Mouse (Mus musculus): ENCODE measurements at regions not wholly inside any gene's neighbourhood (a gene's known extent, or its start where the extent isn't known, plus 50 kb on each side); places are given as distances from the start of the nearest gene placed in this dataset.
A peak's percentile ranks its signal among the peaks of the same experiment; 100 is the strongest.

DNA sequence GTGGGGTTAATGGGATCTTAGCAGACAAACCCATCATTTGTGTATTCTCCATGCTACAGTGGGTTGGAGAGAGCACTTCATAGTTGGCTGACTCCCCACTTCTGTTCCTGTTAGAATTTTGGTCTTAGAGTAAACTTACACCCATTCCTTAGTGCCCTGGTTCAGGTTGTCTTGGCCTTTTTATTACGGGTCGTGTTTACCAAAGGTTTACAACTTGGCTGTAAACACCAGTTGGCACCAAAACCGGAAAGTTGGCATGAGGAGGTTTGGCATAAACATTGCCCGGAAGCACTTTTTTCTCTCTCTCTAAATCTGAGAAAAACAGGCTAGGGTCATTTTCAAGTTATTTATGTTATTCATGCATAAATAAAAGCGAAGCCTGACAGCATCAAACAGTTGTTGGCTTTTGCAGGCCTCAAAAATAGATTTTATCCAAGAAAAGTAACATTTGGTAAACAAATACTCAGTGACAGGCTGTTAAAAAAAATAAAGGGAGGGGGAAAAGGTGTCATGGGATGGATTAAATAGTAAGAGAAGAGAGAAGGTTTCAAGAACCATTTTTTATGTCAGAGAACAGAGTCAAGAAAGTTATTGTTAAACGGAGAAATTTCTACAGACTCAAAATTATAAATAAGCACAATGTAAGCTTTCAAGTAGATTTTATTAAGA lies 148.0 kb upstream of the Klf6 start:
- Histone ChIP-seq H3K9ac (ENCODE audit: low read depth, low read length) (no peak overlapping the region), H3K4me3 (ENCODE audit: low read length) (no peak overlapping the region), H3K27me3 (ENCODE audit: control insufficient read depth, insufficient read depth, low read length) (no peaks in the 10 kb centered on the region), H3K27ac (ENCODE audit: low read depth, low read length) (no peak overlapping the region), H3K9me3 (ENCODE audit: control insufficient read depth, low read length) (no peaks in the 10 kb centered on the region), H3K4me2 (replicated peaks; ENCODE audit: low read depth, low read length) (no peak overlapping the region), H3K36me3 (ENCODE audit: control insufficient read depth, insufficient read depth, low read length) (no peaks in the 10 kb centered on the region), H3K4me1 (ENCODE audit: control insufficient read depth, insufficient read depth, low read length) (no peaks in the 10 kb centered on the region; the same call in 1 of the 2 replicates)
- 22% methylated on average over 6 of the region's 6 CpGs for WGBS
- peak; percentile 77 for ATAC-seq (ENCODE audit: low FRiP score, low TSS enrichment)

DNA sequence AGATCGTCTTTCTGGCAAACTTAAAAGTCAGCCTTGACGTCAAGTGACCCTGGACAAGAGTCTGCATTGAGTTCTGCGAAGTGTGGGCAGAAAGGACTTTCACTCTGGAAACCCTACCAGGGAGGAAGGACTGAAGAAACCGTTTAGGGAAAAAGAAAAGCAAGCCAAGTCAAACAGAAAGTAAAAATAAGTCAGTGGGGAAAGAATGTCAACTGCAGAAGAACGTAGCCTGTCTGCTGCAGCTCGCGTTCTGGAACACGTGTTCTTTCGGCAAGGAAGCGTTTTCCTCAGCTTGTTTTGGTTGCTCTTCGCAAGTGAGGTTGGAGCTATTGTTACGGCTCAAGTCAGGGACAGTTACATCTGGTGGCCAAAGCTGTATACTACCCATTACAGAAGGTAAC lies 147.1 kb upstream of the Klf6 start:
- H3K4me1 ChIP-seq (ENCODE audit: control insufficient read depth, insufficient read depth, low read length), result no peaks in the 10 kb centered on the region; the same call in 1 of the 2 replicates
- H3K27ac ChIP-seq (ENCODE audit: low read depth, low read length), result no peak overlapping the region
- ATAC-seq (ENCODE audit: low FRiP score, low TSS enrichment), result peak; percentile 69; the same call in 1 of the 2 replicates
- WGBS, result 32% methylated on average over 12 of the region's 12 CpGs
- no peak overlapping the region for H3K4me3 ChIP-seq (ENCODE audit: low read length)
- no peaks in the 10 kb centered on the region for H3K9me3 ChIP-seq (ENCODE audit: control insufficient read depth, low read length)
- peak overlapping the region; percentile 28; the same call in 1 of the 2 replicates for H3K9ac ChIP-seq (ENCODE audit: low read depth, low read length)
- H3K27me3 ChIP-seq (ENCODE audit: control insufficient read depth, insufficient read depth, low read length), result no peaks in the 10 kb centered on the region
- peak overlapping the region; percentile 21 for H3K4me2 ChIP-seq (replicated peaks; ENCODE audit: low read depth, low read length)
- H3K36me3 ChIP-seq (ENCODE audit: control insufficient read depth, insufficient read depth, low read length), result no peaks in the 10 kb centered on the region

DNA sequence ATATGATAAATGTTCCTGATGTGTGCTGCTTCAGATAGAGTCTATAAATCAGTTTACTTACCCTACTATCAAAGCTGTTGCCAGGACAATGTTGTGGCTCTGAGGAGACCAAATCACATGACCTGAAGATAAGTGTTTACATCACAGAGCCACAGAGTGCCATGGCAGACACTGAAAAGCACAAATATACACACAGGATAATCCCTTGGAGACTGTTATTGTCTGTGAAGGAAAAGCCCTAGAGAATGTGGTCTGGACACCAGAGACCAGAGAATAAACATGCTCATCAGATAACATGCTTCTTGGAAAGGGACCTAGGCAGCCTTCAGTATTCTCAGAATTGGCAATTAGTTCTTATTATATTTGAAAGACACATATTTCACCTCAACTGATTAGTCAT lies 146.5 kb upstream of the Klf6 start:
- Histone ChIP-seq H3K9ac (ENCODE audit: low read depth, low read length) (no peak overlapping the region), H3K9me3 (ENCODE audit: control insufficient read depth, low read length) (no peaks in the 10 kb centered on the region), H3K27me3 (ENCODE audit: control insufficient read depth, insufficient read depth, low read length) (no peaks in the 10 kb centered on the region), H3K4me2 (replicated peaks; ENCODE audit: low read depth, low read length) (peak overlapping the region; percentile 21), H3K4me3 (ENCODE audit: low read length) (no peak overlapping the region), H3K27ac (ENCODE audit: low read depth, low read length) (no peak overlapping the region), H3K36me3 (ENCODE audit: control insufficient read depth, insufficient read depth, low read length) (no peaks in the 10 kb centered on the region), H3K4me1 (ENCODE audit: control insufficient read depth, insufficient read depth, low read length) (no peaks in the 10 kb centered on the region; the same call in 1 of the 2 replicates)
- 0 out of 2 replicates have a peak, but pooled peaks have one; percentile 51 for ATAC-seq (ENCODE audit: low FRiP score, low TSS enrichment)

DNA sequence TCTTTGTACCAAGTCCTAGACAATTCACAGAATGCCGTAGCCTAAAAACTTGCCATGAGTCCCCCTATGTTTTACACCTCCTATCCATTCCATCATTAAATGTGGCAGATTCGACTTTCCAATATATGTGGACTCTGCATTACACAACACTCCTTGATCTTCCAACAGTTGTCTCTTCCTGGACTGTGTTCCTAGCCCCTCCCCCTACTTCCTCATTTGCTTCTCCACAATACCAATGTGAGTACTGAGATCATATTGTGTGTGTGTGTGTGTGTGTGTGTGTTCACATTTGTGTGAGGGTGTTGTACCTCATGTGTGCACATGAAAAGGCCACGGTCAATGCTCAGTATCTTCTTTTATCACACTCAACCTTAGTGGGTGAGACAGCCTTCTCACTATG lies 144.5 kb upstream of the Klf6 start:
- Histone ChIP-seq H3K36me3 (ENCODE audit: control insufficient read depth, insufficient read depth, low read length) (no peaks in the 10 kb centered on the region), H3K9me3 (ENCODE audit: control insufficient read depth, low read length) (no peaks in the 10 kb centered on the region), H3K27me3 (ENCODE audit: control insufficient read depth, insufficient read depth, low read length) (no peaks in the 10 kb centered on the region), H3K4me1 (ENCODE audit: control insufficient read depth, insufficient read depth, low read length) (no peaks in the 10 kb centered on the region; the same call in 1 of the 2 replicates), H3K9ac (ENCODE audit: low read depth, low read length) (no peak overlapping the region), H3K27ac (ENCODE audit: low read depth, low read length) (no peak overlapping the region), H3K4me3 (ENCODE audit: low read length) (no peak overlapping the region), H3K4me2 (replicated peaks; ENCODE audit: low read depth, low read length) (no peak overlapping the region)
- 92% methylated on average over 3 of the region's 3 CpGs for WGBS
- ATAC-seq (ENCODE audit: low FRiP score, low TSS enrichment), result no peak

DNA sequence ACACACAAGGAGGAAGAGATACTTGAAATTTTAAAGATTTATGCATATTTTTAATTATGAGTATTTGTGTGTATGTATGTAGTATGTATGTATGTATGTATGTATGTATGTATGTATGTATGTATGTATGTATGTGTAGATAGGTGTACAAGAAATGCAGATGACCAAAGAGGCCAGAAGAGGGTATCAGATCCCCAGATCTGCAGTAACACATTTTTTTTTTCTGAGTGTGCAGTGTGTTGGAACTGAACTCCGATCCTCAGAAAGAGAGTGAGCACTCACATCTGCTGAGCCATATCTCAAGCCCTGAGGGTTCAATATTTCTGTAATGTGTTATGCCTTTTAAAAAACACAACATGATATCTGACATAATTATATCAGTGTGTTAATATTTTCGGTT lies 138.0 kb upstream of the Klf6 start:
- 89% methylated on average over 2 of the region's 2 CpGs for WGBS
- no peak overlapping the region for H3K27ac ChIP-seq (ENCODE audit: low read depth, low read length)
- no peaks in the 10 kb centered on the region for H3K4me1 ChIP-seq (ENCODE audit: control insufficient read depth, insufficient read depth, low read length)
- H3K36me3 ChIP-seq (ENCODE audit: control insufficient read depth, insufficient read depth, low read length), result no peaks in the 10 kb centered on the region
- no peak for ATAC-seq (ENCODE audit: low FRiP score, low TSS enrichment)
- no peaks in the 10 kb centered on the region for H3K9me3 ChIP-seq (ENCODE audit: control insufficient read depth, low read length)
- H3K27me3 ChIP-seq (ENCODE audit: control insufficient read depth, insufficient read depth, low read length), result no peaks in the 10 kb centered on the region
- H3K4me2 ChIP-seq (replicated peaks; ENCODE audit: low read depth, low read length), result no peak overlapping the region
- no peak overlapping the region for H3K4me3 ChIP-seq (ENCODE audit: low read length)
- no peak overlapping the region for H3K9ac ChIP-seq (ENCODE audit: low read depth, low read length)

DNA sequence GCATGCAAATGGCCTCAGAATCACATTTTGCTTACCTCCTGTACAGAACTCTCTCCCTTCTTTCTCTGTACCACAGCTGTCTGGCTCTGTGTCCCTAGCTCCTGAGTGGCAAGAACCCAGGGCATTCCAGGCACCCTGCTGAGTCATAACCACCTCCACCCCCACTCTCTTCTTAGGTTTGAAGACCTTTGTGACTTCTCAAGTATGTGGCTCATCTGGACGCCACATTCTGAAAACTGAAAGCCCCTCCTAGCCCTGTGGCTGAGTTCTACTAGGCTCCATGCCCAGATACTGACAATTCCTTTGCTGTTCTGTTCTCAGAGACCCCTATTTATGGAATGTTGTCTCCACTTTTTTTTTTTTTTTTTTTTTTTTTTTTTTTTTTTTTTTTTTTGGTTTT lies 136.9 kb upstream of the Klf6 start:
- no peaks in the 10 kb centered on the region for H3K27me3 ChIP-seq (ENCODE audit: control insufficient read depth, insufficient read depth, low read length)
- no peak overlapping the region for H3K27ac ChIP-seq (ENCODE audit: low read depth, low read length)
- 80% methylated on average over 1 of the region's 1 CpGs for WGBS
- no peak overlapping the region for H3K9ac ChIP-seq (ENCODE audit: low read depth, low read length)
- H3K4me2 ChIP-seq (replicated peaks; ENCODE audit: low read depth, low read length), result no peak overlapping the region
- no peak for ATAC-seq (ENCODE audit: low FRiP score, low TSS enrichment)
- H3K36me3 ChIP-seq (ENCODE audit: control insufficient read depth, insufficient read depth, low read length), result no peaks in the 10 kb centered on the region
- no peaks in the 10 kb centered on the region for H3K4me1 ChIP-seq (ENCODE audit: control insufficient read depth, insufficient read depth, low read length)
- no peaks in the 10 kb centered on the region for H3K9me3 ChIP-seq (ENCODE audit: control insufficient read depth, low read length)
- H3K4me3 ChIP-seq (ENCODE audit: low read length), result no peak overlapping the region

DNA sequence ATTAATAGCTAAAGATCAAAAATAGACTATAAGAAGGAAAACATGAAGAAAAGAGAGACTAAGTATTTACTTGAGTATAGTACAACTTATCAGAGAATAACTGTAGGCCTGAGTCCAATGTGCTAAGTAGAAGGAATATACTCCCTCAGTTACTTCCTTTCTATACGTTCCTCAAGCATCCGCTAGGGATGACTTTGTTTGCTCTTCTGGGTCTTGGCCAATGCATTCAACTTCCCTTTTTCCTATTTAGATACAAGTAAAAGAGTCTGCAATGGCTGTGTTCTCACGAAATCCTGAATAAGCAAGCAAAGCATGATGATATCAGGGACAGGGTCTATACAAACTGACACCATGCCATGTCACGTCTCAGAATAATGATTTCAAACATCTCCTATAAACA lies 135.3 kb upstream of the Klf6 start:
- ATAC-seq (ENCODE audit: low FRiP score, low TSS enrichment), result no peak
- Histone ChIP-seq H3K27ac (ENCODE audit: low read depth, low read length) (no peak overlapping the region), H3K9me3 (ENCODE audit: control insufficient read depth, low read length) (no peaks in the 10 kb centered on the region), H3K36me3 (ENCODE audit: control insufficient read depth, insufficient read depth, low read length) (no peaks in the 10 kb centered on the region), H3K4me1 (ENCODE audit: control insufficient read depth, insufficient read depth, low read length) (no peaks in the 10 kb centered on the region), H3K9ac (ENCODE audit: low read depth, low read length) (no peak overlapping the region), H3K4me3 (ENCODE audit: low read length) (no peak overlapping the region), H3K4me2 (replicated peaks; ENCODE audit: low read depth, low read length) (no peak overlapping the region), H3K27me3 (ENCODE audit: control insufficient read depth, insufficient read depth, low read length) (no peaks in the 10 kb centered on the region)
- WGBS, result 87% methylated on average over 4 of the region's 4 CpGs

DNA sequence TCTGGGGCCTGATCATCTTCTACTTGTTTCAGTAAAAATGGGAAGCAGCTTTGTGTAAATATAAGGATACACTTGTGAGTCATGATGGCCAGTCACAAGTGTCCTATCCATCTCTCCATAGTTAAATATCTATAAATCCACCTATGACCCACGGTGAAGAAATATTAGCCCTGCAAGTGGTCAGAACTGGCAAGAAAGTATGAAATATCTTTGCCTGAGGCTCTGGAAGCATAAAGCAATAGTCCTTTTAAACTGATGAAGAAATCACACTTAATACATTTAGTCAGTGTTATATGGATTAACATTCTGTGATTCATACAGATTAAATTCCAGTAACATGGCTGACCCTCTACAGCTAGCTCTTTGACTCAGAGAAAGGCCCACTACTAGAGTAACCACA lies 134.8 kb upstream of the Klf6 start:
- WGBS, result 91% methylated on average over 1 of the region's 1 CpGs

DNA sequence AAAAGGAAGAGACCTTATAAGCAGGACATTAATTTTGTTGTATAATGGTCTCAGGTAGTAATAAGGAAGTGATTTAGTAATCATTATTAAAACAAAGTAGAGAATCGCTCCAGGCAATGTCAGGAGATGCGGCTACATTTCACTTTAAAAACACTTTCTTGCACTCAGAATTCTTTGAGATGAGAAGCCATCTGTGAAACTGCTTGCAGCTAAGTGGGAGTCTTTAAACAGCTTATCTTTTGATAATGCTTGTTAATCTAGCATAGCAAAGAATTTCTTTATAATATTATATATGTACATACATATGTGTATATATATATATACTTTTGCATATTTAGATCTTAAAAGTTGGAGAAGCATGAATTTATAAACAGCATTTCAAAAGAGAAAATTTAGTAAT lies 133.1 kb upstream of the Klf6 start:
- no peak for ATAC-seq (ENCODE audit: low FRiP score, low TSS enrichment)
- H3K36me3 ChIP-seq (ENCODE audit: control insufficient read depth, insufficient read depth, low read length), result no peaks in the 10 kb centered on the region
- no peak overlapping the region for H3K27ac ChIP-seq (ENCODE audit: low read depth, low read length)
- H3K9ac ChIP-seq (ENCODE audit: low read depth, low read length), result no peak overlapping the region
- no peaks in the 10 kb centered on the region for H3K4me1 ChIP-seq (ENCODE audit: control insufficient read depth, insufficient read depth, low read length)
- 91% methylated on average over 2 of the region's 2 CpGs for WGBS
- H3K27me3 ChIP-seq (ENCODE audit: control insufficient read depth, insufficient read depth, low read length), result no peaks in the 10 kb centered on the region
- H3K9me3 ChIP-seq (ENCODE audit: control insufficient read depth, low read length), result no peaks in the 10 kb centered on the region
- no peak overlapping the region for H3K4me3 ChIP-seq (ENCODE audit: low read length)
- H3K4me2 ChIP-seq (replicated peaks; ENCODE audit: low read depth, low read length), result no peak overlapping the region

More for the DNA sequence above, 134.8 kb upstream of the Klf6 start:
- Histone ChIP-seq H3K27ac (ENCODE audit: low read depth, low read length) (no peak overlapping the region), H3K4me1 (ENCODE audit: control insufficient read depth, insufficient read depth, low read length) (no peaks in the 10 kb centered on the region), H3K4me3 (ENCODE audit: low read length) (no peak overlapping the region), H3K36me3 (ENCODE audit: control insufficient read depth, insufficient read depth, low read length) (no peaks in the 10 kb centered on the region), H3K4me2 (replicated peaks; ENCODE audit: low read depth, low read length) (no peak overlapping the region), H3K27me3 (ENCODE audit: control insufficient read depth, insufficient read depth, low read length) (no peaks in the 10 kb centered on the region), H3K9me3 (ENCODE audit: control insufficient read depth, low read length) (no peaks in the 10 kb centered on the region), H3K9ac (ENCODE audit: low read depth, low read length) (no peak overlapping the region)
- no peak for ATAC-seq (ENCODE audit: low FRiP score, low TSS enrichment)

Measured in kidney, embryonic 14.5 days (tissue).